Mouse (Mus musculus) C2C12 (cell line): ENCODE data around the gene Bcr. TPM values are rescaled to one million over a fixed set of nuclear protein-coding genes. Genes with fewer than 3 reads are reported as not detected.
A peak's percentile ranks its signal among the peaks of the same experiment; 100 is the strongest.

Source experiments
- H3K27me3 ChIP-seq: one replicate; pipeline ENCODE4 v1.6.1; 2011; ENCODE audit not compliant: control insufficient read depth, insufficient read depth, insufficient read length
- H3K36me3 ChIP-seq: one replicate; pipeline ENCODE4 v1.6.1; 2011; ENCODE audit not compliant: control insufficient read depth, insufficient read depth
- H3K4me3 ChIP-seq: one replicate; pipeline ENCODE4 v1.5.1; 2011; ENCODE audit warnings: mild to moderate bottlenecking, control low read depth; ENCODE audit not compliant: poor library complexity, insufficient read depth, severe bottlenecking
- H3K79me2 ChIP-seq: one replicate; pipeline ENCODE4 v1.6.1; 2011; ENCODE audit not compliant: control insufficient read depth, insufficient read depth
- H3K79me3 ChIP-seq: one replicate; pipeline ENCODE4 v1.6.1; 2011; ENCODE audit warnings: low read depth, control low read depth
- H3ac ChIP-seq: one replicate; pipeline ENCODE3; 2011; ENCODE audit warnings: low read depth; ENCODE audit not compliant: control insufficient read depth, insufficient read length
- CEBPB ChIP-seq: IDR thresholded peaks from one replicate; pipeline ENCODE4 v1.6.1; 2011; ENCODE audit warnings: low read depth, mild to moderate bottlenecking, control low read depth, moderate library complexity
- CTCF ChIP-seq: IDR thresholded peaks from one replicate; pipeline ENCODE4 v1.5.1; 2011; ENCODE audit not compliant: control insufficient read depth, insufficient read depth, insufficient read length
- FOSL1 ChIP-seq: IDR thresholded peaks from one replicate; pipeline ENCODE4 v1.8.0; 2011; ENCODE audit warnings: mild to moderate bottlenecking, low read length; ENCODE audit not compliant: poor library complexity, insufficient read depth, severe bottlenecking
- MAX ChIP-seq: IDR thresholded peaks from one replicate; pipeline ENCODE4 v1.6.1; 2011; ENCODE audit warnings: mild to moderate bottlenecking, control low read depth
- MYOD1 ChIP-seq: IDR thresholded peaks from one replicate; pipeline ENCODE4 v1.6.1; 2011; ENCODE audit warnings: low read depth; ENCODE audit not compliant: control insufficient read depth, insufficient read length
- MYOG ChIP-seq: IDR thresholded peaks from one replicate; pipeline ENCODE4 v1.6.1; 2011; ENCODE audit not compliant: control insufficient read depth, insufficient read length; ENCODE audit errors: extremely low read depth
- USF1 ChIP-seq: IDR thresholded peaks from one replicate; pipeline ENCODE4 v1.6.1; 2011; ENCODE audit warnings: low read depth, mild to moderate bottlenecking, control low read depth, moderate library complexity
- polyA plus RNA-seq: library from polyadenylated mRNA; unstranded; fragments of >200 nt; fragmentation: generic; extraction: Trizol; gene quantifications from one replicate; pipeline ENCODE4 v1.2.1, GENCODE M21; 2012; ENCODE audit warnings: missing spikeins

Gene Bcr
- polyA plus RNA-seq, 1 experiment, result 16.1 TPM

DNA sequence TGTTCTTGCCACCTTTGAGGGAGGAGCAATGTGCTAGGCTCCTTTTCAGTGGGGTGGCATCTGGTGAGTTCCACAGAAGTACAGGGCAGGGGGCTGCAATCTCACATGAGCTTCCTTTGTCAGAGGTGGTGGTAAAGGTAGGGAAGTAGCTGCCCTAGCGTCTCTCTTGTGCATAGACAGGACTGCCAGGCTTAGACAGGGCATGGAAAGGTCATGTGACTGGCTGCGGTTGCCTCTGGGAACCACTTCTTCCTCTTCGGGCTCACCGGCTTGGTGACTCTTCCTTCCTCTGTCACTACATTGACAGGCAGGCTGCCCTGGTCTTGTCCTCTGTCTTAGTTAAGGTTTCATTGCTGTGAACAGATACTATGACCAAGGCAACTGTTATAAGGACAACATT is 85.6 kb downstream of the Bcr start:
- TF ChIP-seq MYOD1 (no peak), CTCF (no peak), USF1 (no peak), MYOG (no peak)
- Histone ChIP-seq H3K27me3 (no peaks in the 10 kb centered on the region), H3K79me3 (no peaks in the 10 kb centered on the region), H3K4me3 (no peak overlapping the region), H3K36me3 (peaks cover 20% of the 10 kb centered on the region), H3K79me2 (no peaks in the 10 kb centered on the region), H3ac (no peak overlapping the region)

DNA sequence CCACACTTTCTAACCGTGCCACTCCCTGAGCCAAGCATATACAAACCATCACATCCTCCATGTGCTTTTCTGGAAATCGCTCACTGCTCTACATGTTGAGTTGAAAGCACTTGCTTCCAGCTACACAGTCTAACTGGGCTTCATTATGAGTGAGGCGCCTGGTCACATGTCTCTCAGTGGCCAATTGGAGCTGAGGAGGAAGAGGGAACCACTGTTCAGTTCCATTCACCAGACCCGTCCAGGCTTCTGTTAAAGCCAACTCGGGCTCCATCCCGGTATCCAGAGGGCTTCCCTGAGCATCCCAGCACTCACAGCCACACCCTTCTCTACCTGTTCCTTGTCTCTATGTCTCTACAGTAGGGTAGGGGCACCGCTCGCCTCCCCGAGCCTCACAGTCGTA is 86.2 kb downstream of the Bcr start:
- Histone ChIP-seq H3K79me3 (no peaks in the 10 kb centered on the region), H3K27me3 (no peaks in the 10 kb centered on the region), H3ac (no peak overlapping the region)

DNA sequence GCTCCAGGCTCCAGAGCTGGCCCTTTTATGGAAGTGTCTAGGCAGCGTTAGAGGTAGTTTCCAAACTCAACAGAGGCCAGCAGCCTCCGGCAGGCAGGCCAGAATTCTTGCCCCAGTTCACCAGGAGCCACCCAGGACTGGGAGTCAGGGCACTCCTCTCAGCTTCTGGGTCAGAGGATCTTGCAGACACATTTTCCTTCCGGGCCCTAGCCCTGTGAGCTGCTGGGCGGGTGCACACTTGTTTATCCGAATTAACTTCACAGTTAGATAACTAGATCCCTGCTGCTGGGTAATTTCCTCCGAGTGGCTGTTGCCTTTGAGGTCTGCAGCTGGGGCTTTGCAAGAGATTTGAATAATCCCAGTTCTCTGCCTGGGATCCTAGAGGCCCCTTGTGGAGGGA is 87.9 kb downstream of the Bcr start:
- H3ac ChIP-seq, result no peak overlapping the region
- no peaks in the 10 kb centered on the region for H3K79me3 ChIP-seq
- no peak for TF ChIP-seq CTCF
- no peak for TF ChIP-seq MYOD1
- TF ChIP-seq CEBPB, result no peak
- TF ChIP-seq USF1, result no peak
- no peak for TF ChIP-seq FOSL1
- TF ChIP-seq MYOG, result no peak
- TF ChIP-seq MAX, result no peak
- H3K79me2 ChIP-seq, result no peaks in the 10 kb centered on the region
- H3K36me3 ChIP-seq, result peaks cover 15% of the 10 kb centered on the region
- no peak overlapping the region for H3K4me3 ChIP-seq
- H3K27me3 ChIP-seq, result no peaks in the 10 kb centered on the region

More for the DNA sequence above, 86.2 kb downstream of the Bcr start:
- TF ChIP-seq CTCF, result no peak
- peak; percentile 44 for TF ChIP-seq USF1
- no peak for TF ChIP-seq MYOG
- H3K79me2 ChIP-seq, result no peaks in the 10 kb centered on the region
- H3K36me3 ChIP-seq, result peaks cover 19% of the 10 kb centered on the region
- H3K4me3 ChIP-seq, result no peak overlapping the region

DNA sequence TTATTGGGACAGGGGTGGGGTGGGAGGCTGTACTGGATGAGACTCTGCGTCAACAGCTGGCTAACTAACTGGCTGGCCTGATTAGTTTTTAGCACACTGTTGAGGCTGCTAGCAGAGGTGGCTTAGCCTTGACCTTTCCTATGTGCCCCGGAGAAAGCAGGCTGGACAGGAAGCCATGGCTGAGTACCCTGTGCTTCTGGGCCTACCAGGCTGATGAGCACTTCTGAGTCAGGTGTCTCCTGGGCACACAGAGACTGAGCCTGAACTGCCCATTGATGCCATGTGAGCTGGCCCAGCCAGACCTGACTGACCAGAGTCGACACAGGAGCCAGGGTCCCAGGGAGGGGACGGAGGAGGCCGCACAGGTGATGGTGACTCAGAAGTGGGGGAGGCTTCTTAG is 90.0 kb downstream of the Bcr start:
- peaks cover 25% of the 10 kb centered on the region for H3K36me3 ChIP-seq
- no peak overlapping the region for H3ac ChIP-seq
- no peaks in the 10 kb centered on the region for H3K79me2 ChIP-seq
- H3K79me3 ChIP-seq, result no peaks in the 10 kb centered on the region
- no peak overlapping the region for H3K4me3 ChIP-seq
- TF ChIP-seq MYOG, result no peak
- no peak for TF ChIP-seq CTCF
- TF ChIP-seq CEBPB, result no peak
- TF ChIP-seq USF1, result no peak
- no peak for TF ChIP-seq FOSL1
- no peak for TF ChIP-seq MYOD1
- TF ChIP-seq MAX, result no peak
- no peaks in the 10 kb centered on the region for H3K27me3 ChIP-seq

DNA sequence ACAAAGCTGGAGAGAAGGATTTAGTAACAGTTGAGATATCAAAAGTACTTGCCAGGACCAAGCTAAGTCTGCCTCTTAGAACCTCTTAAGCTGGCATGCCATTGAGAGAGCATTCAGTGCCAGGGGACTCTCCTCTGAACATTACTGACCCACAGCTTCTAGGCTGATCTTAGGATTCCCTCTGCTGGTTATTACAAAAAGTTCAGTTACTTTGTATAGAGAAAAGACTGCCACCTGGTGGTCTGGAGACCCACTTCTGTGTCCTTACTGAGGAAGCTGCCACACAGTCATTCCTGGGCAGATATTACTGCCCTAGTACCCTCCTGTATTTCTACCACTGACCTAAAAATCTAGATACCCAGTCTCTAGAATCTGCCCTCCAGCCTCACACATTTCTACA is 90.9 kb downstream of the Bcr start:
- TF ChIP-seq USF1 (no peak), MYOG (no peak), CEBPB (no peak), FOSL1 (no peak), MYOD1 (no peak), CTCF (peak; percentile 30), MAX (peak; percentile 25)
- no peaks in the 10 kb centered on the region for H3K79me3 ChIP-seq
- H3K36me3 ChIP-seq, result peaks cover 22% of the 10 kb centered on the region
- no peaks in the 10 kb centered on the region for H3K79me2 ChIP-seq
- no peak overlapping the region for H3K4me3 ChIP-seq
- H3ac ChIP-seq, result no peak overlapping the region
- H3K27me3 ChIP-seq, result no peaks in the 10 kb centered on the region

DNA sequence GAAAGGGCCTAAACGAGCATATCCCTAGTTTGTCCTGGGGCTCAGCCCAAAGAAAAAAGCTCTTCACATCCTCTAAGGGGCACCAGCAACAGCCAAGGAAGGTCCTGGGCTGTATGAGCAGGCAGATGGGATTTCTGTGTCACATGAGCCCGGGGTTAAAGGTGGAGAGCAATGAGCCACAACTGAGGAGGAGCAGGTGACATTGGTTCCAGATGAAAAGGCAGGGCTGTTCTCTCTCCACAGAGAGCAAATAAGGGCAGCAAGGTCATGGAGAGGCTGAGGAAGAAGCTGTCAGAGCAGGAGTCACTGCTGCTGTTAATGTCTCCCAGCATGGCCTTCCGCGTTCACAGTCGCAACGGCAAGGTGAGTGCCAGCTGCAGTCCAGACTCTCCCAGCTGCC is 96.4 kb downstream of the Bcr start:
- Histone ChIP-seq H3ac (no peak overlapping the region), H3K79me3 (no peaks in the 10 kb centered on the region), H3K36me3 (peaks cover 30% of the 10 kb centered on the region), H3K79me2 (no peaks in the 10 kb centered on the region), H3K4me3 (no peak overlapping the region), H3K27me3 (no peaks in the 10 kb centered on the region)
- TF ChIP-seq FOSL1 (no peak), MYOG (no peak), MYOD1 (no peak), CEBPB (no peak), CTCF (no peak), USF1 (no peak), MAX (no peak)
